Mouse (Mus musculus): Measurements from ENCODE around the gene Mapk10.
"Not testable (repeated sequence)": the region's sequence is repeated elsewhere in the genome, so short reads cannot be mapped to it uniquely, and the experiment has no call there.

The Mapk10 gene

GRCm38 (mm10) chr5:102947061-102947711 is 263.9 kb downstream of the Mapk10 start:
- DNase-seq = no peak

- DNase-seq = no peak
Observed at GRCm38 (mm10) chr5:102946625-102947024, 264.5 kb downstream of the Mapk10 start.

GRCm38 (mm10) chr5:102943864-102944630 is 267.1 kb downstream of the Mapk10 start:
- DNase-seq = not testable (repeated sequence)

- DNase-seq = no peak
Observed at GRCm38 (mm10) chr5:102930161-102930560, 281.0 kb downstream of the Mapk10 start.

- peak; percentile 80 to 86 for DNase-seq
Observed at GRCm38 (mm10) chr5:102926786-102927185, 284.3 kb downstream of the Mapk10 start.

- DNase-seq = no peak
Observed at GRCm38 (mm10) chr5:102920199-102920598, 290.9 kb downstream of the Mapk10 start.

GRCm38 (mm10) chr5:102905441-102906211 is 305.5 kb downstream of the Mapk10 start:
- peak in 1 of 2 experiments; percentile 38 for DNase-seq

- DNase-seq = no peak
Observed at GRCm38 (mm10) chr5:102904066-102904465, 307.1 kb downstream of the Mapk10 start.

- no peak for DNase-seq
Observed at GRCm38 (mm10) chr5:102903487-102903886, 307.6 kb downstream of the Mapk10 start.

GRCm38 (mm10) chr5:102901176-102901575 is 310.0 kb downstream of the Mapk10 start:
- no peak for DNase-seq

- DNase-seq = no peak
Observed at GRCm38 (mm10) chr5:102899680-102900215, 311.4 kb downstream of the Mapk10 start.

- DNase-seq = no peak
Observed at GRCm38 (mm10) chr5:102898301-102898700, 312.8 kb downstream of the Mapk10 start.

- no peak for DNase-seq
Observed at GRCm38 (mm10) chr5:102892226-102892625, 318.9 kb downstream of the Mapk10 start.

- DNase-seq = no peak
Observed at GRCm38 (mm10) chr5:102889163-102889488, 322.0 kb downstream of the Mapk10 start.

- DNase-seq = no peak
Observed at GRCm38 (mm10) chr5:102888482-102889162, 322.5 kb downstream of the Mapk10 start.

- DNase-seq = no peak
Observed at GRCm38 (mm10) chr5:102875628-102876027, 335.5 kb downstream of the Mapk10 start.

GRCm38 (mm10) chr5:102874605-102875298 is 336.4 kb downstream of the Mapk10 start:
- peak; percentile 49 to 73 for DNase-seq

GRCm38 (mm10) chr5:102872996-102873395 is 338.1 kb downstream of the Mapk10 start:
- DNase-seq = not testable (repeated sequence)

- DNase-seq = no peak
Observed at GRCm38 (mm10) chr5:102868196-102868595, 342.9 kb downstream of the Mapk10 start.

- no peak for DNase-seq
Observed at GRCm38 (mm10) chr5:102859749-102860148, 351.4 kb downstream of the Mapk10 start.

- DNase-seq = no peak
Observed at GRCm38 (mm10) chr5:102858047-102858446, 353.1 kb downstream of the Mapk10 start.

Measured in cerebellum, postnatal 25 days (tissue).